Mouse (Mus musculus) C2C12 (cell line): Measurements from ENCODE around the gene Fcgbp.

Experiments
- CEBPB ChIP-seq: IDR thresholded peaks from one replicate; pipeline ENCODE4 v1.6.1; 2011; ENCODE audit warnings: low read depth, mild to moderate bottlenecking, control low read depth, moderate library complexity
- CTCF ChIP-seq: IDR thresholded peaks from one replicate; pipeline ENCODE4 v1.5.1; 2011; ENCODE audit not compliant: control insufficient read depth, insufficient read depth, insufficient read length
- MAX ChIP-seq: IDR thresholded peaks from one replicate; pipeline ENCODE4 v1.6.1; 2011; ENCODE audit warnings: mild to moderate bottlenecking, control low read depth
- MYOD1 ChIP-seq: IDR thresholded peaks from one replicate; pipeline ENCODE4 v1.6.1; 2011; ENCODE audit warnings: low read depth; ENCODE audit not compliant: control insufficient read depth, insufficient read length
- MYOG ChIP-seq: IDR thresholded peaks from one replicate; pipeline ENCODE4 v1.6.1; 2011; ENCODE audit not compliant: control insufficient read depth, insufficient read length; ENCODE audit errors: extremely low read depth
- USF1 ChIP-seq: IDR thresholded peaks from one replicate; pipeline ENCODE4 v1.6.1; 2011; ENCODE audit warnings: low read depth, mild to moderate bottlenecking, control low read depth, moderate library complexity

DNA sequence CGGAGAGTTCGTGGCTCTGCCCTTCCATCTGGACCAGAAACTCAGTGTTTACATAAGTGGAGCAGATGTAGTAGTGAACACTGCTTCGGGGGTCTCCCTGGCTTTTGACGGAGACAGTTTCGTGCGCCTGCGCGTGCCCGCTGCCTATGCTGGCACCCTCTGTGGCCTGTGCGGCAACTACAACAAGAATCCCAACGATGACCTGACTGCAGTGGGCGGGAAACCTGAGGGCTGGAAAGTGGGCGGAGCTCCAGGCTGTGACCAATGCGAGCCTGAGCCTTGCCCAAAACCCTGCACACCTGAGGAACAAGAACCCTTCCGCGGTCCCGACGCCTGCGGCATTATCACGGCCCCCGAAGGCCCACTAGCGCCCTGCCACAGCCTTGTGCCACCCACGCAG, 33.6 kb downstream of the Fcgbp start:
- no peak for TF ChIP-seq CTCF
- TF ChIP-seq MYOG, result no peak
- TF ChIP-seq CEBPB, result no peak
- TF ChIP-seq MAX, result no peak
- no peak for TF ChIP-seq USF1
- no peak for TF ChIP-seq MYOD1
